Mouse (Mus musculus): Measurements from ENCODE around the gene Snai1. TPM values are rescaled to one million over a fixed set of nuclear protein-coding genes. Genes with fewer than 3 reads are reported as not detected.

The Snai1 gene
- 1 to 10 TPM; 6.5 to 9.1 (median 7.6) TPM for total RNA-seq (2022)

DNA sequence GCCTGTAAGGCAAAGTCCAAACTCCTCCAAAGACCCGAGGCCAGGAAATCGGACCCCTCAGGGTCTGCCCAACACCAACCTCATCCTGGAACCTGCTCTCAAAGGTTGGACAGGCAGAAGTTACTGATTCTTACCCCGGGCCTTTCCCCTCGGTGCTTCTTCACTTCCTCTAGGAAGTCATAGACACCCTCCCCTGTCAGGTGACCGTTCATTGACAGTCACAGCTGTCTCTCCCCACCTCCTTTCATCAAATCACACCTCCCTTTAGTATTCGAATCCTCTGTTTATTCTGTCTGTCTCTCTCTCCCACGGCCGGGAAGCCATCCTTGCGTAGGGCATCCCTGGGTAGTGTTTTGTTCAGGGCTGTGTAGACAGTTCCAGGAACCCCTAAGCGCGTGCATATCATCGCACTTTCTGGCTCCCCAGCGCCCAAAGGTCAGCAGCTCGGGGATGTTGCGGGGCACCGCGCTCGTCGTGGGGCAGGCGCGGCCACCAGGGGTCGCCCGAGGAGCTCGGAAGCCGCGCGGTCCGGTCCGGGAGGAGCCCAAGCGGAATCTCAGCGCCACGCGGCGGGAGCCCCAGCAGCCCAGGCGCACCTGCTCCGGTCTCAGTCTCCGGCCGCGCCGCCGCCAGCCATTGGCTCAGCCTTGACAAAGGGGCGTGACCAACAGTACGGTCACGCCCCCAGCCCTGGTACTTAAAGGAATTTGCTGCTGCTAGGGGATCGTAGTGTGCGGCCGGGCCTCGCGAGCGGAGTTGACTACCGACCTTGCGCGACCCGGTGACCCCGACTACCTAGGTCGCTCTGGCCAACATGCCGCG lies at the start of gene Snai1:
Snai1 (plus strand) TSS at position 720 of the 822 bp plus-strand sequence.
- peak; percentile 94 for DNase-seq

GRCm38 (mm10) chr2:167490813-167491525 lies 47.0 kb upstream of the Snai1 start:
- DNase-seq, result no peak

DNA sequence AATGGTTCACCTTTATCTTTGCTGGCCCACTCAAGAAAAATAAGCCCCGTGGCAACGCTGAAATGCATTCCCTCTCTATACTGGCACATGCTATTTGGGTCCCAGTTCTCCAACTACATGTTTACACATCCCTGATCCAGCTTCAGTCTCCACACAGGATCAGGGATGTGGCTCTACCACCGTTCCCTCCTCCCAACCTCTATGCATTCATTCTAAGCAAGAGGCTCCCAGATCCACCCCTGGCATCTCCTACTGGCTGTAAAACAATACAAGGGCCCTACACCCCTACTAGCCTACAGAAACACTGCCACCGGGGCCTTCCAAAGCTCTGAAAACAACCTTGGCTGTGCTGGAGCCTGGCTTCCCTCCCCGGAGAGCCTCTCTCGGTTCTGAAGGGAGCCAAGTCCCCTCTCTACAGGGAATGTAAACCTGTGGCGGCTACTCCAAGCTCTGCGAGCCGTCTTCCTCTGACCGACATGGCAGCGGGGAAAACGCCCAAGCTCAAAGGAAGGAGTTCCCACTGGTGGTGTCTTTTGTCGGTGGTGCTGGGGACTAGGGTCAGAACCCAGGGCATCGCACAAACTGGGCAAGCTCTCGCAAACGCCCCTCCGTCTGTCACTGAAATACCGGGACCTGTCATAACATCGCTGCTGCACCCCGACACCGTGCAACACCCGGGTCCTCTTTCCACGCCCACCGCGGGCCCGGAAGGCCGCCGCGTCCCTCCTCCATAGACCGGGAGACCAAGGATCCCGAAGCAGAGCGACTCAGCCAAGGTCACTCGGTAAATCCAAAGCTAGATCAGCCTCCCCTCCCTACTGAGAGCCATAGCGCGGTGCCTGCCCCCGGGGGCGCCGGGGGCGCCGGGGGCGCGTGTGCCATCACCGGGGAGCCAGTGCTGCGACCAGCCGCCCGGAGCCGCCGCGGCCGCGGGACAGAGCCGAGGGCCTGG lies 46.0 kb upstream of the Snai1 start, which contains the start of gene Rnf114:
Rnf114 (plus strand) TSS at position 889 of the 952 bp plus-strand sequence.
- no peak for DNase-seq

- peak; percentile 91 for DNase-seq
Observed at GRCm38 (mm10) chr2:167492713-167493636, 45.0 kb upstream of the Snai1 start, which contains the start of gene Spata2. Gene Spata2 (minus strand): TSS chr2:167492887.

DNA sequence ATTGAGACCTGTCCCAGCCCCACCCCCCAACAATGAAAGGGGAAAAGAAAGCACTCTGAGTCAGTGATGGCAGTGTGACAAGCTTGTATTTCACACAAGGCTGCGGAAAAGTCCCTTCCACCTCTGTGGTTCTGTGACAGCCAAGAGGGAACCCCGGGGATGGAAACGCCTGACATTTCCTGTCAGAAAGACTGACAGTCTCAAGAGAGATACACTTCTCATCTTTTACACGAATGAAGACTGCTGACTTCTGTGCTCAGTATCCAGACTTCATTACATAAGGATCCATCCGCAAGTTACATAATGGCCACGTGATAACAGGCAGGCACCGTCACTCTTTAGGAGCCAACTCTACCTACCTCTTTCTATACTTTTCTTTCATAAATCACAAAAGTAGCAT lies 41.6 kb upstream of the Snai1 start:
- DNase-seq, result no peak

DNA sequence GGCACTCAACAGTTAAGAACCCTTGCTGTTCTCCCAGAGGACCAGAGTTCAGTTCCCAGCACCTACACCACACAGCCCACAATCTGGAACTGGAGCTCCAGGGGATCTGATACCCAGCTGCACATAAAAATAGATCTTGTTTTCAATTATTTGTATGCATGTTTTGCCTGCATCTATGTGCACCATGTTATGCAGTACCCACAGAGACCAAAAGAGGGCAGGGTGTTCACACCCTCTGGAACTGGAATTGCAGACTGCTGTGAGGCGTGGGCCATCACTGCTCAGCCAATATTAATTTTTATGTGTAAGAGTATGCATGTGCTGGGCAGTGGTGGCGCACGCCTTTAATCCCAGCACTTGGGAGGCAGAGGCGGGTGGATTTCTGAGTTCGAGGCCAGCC lies 40.7 kb upstream of the Snai1 start:
- DNase-seq, result no peak

- DNase-seq, result no peak
Observed at GRCm38 (mm10) chr2:167502554-167503252, 35.3 kb upstream of the Snai1 start.

- DNase-seq, result peak; percentile 76
Observed at GRCm38 (mm10) chr2:167503253-167503895, 34.6 kb upstream of the Snai1 start.

GRCm38 (mm10) chr2:167503896-167504349 lies 34.1 kb upstream of the Snai1 start:
- DNase-seq, result peak; percentile 64

DNA sequence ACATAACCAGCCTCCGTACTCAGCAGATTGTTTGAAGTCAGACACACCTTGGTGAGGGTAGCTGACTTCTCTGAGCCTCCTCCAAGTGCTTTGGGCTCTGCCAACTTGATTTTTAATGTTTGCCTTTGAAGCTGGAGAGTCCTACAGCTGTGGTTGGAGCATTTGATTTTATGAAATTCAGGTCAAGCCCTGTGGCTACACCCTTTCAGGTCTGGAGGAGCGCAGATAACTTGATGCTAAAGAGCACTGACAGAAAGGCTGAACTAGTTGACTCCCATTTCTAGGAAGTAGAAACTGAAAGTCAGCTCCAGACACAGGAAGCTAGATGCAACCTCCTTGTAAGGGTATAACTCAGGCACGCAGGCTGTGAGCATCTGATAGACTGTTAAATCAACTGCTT lies 32.9 kb upstream of the Snai1 start:
- no peak for DNase-seq

DNA sequence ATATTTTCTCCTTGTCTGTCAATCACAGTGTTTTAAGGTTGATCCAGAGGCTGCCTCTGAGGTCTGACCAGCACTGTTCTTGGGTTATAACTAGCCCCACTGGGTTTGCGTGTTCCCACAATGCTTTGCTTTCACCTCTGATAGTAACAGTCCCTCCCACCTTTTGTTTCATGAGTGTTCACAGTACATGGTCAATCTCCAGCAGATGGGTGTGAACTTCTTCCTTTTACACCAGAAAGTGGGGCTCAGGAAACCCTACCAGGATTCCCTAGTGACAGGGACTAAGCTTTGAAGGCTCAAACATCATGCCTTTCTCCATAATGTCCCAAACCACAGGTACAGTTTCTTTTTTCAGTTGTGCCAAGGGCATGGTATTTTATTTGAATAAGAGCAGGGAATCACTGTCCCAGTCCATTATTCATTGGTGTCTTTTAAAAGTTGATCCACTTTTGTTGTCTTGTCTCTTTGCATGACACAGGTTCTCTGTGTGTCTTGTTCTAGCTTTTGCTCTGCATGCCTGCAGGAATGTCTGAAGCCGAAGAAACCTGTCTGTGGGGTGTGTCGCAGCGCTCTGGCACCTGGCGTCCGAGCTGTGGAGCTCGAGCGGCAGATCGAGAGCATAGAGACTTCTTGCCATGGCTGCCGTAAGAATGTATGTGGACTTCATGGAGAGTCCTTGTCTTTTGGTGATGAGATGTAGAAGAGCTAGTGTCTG lies 31.3 kb upstream of the Snai1 start:
- DNase-seq, result no peak

- DNase-seq, result no peak
Observed at GRCm38 (mm10) chr2:167507719-167508385, 30.1 kb upstream of the Snai1 start.

DNA sequence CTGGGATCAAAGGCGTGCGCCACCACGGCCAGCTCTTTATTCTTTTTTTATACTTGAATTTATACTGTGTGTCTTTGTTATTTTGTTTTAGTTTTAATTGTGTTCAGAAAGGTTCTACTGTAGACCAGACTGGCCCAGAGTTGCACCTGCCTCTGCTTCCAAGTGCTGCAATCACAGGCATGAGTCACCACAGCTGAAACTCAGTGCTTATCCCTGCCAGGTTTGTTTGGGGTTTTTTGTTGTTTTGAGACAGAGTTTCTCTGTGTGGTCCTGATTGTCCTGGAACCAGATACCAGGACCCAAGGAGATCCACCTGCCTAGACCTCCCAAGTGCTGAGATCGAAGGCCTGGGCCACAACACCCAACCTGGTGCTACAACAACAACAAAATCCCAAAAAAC lies 29.4 kb upstream of the Snai1 start:
- no peak for DNase-seq

DNA sequence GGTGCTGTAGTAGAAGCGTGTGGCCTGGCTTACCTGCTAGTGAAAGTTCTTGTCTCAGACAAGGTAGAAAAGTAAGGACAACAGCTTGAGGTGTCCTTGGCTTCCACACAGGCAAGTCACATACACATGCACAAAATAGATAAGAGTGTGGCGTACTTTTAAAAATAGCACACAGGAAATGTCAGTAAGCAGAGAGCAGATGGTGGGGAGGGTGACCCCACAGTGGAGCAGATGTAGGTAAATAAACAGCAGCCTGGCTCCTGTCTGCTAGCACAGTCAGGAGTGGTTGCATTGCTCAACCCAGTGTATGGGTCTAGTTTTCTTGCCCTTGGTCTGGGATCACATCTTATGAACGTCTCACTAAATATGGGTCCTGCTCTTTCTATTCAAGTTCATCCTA lies 27.5 kb upstream of the Snai1 start:
- DNase-seq, result no peak

DNA sequence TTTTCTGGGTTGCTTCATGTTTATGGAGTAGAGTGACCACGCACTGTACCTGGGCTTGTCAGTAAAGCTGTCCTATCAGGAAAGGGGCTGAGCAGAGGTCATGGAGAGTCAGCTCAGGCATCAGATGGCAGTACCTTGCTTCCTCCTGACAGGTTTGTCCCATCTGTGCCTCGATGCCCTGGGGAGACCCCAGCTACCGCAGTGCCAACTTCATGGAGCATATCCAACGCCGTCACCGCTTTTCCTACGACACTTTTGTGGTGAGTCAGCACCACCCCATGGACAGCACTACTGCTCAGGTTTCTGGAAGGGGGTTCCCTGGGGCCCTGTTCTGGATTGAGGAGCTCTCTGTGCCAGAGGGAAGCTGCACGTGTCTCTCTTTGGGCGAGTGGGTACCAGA lies 25.6 kb upstream of the Snai1 start:
- DNase-seq, result no peak

DNA sequence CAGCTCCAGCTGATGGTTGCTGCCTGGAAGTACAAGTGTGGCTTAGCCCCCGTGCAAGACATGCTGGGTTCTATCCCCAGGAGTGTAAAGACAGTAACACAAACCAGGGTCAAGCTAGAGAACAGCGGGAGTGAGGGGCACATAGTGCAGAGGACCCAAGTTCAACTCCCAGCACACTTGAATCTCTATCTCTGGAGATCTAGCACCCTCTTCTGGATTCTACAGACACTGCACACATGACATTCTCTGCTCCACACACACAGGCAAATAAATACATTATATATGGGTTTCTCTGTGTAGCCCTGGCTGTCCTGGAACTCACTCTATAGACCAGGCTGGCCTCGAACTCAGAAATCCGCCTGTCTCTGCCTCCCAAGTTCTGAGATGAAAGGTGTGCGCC lies 25.0 kb upstream of the Snai1 start:
- DNase-seq, result no peak

DNA sequence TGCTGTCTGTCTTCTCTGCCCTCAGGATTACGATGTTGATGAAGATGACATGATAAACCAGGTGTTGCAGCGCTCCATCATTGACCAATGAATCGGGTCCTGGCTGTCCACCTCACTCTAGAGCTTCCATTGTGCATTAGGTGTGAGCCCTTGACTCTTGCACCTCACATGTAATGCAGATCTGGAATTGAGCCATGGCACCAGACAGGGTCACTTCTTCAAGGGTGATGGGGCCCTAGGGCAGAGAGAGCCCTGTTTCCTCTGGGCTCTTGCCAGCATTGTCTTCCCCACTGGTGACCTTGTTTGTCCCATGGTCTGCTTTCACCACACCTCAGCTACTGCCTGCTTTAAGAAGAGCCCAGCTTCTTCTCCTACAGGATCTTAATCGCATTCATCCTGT lies 23.4 kb upstream of the Snai1 start:
- no peak for DNase-seq

GRCm38 (mm10) chr2:167515688-167516087 lies 22.3 kb upstream of the Snai1 start:
- no peak for DNase-seq

Measured in adrenal gland, adult 8-10 months (tissue).